Comparison of ENCODE assay signal across 19 mouse cellular contexts in the genomic region with DNA sequence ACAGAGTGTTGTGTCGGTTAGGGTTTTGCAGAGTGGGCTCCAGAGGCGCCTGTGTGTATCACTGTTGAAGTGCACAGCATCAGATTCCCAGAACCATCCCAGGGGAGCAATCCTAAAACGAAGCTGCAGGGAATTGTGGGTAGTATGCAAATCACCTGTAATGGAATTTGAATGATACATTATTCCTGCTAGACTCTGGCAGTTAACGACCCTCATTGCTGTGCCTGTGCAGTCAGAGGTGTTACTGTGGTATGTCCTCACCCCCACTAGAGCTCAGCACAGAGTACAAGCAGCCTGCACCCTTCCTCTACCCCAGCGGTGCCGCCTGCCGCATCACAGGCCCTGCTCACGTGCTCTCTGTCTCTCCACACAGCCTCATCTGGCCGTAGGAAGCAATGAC. TPM values are rescaled to one million over a fixed set of nuclear protein-coding genes. Genes with fewer than 3 reads are reported as not detected.
DNase-seq lines count a peak whose midpoint lies in the region; ATAC-seq and TF ChIP-seq lines count a peak whose summit lies in the region.
"Had no signal": no experiment of that assay in that cellular context is flagged by ENCODE, and none has a peak within 500 bp of the region (broad histone marks: within the 10 kb centered on the region; RNA-seq: fewer than 3 reads in every experiment).

No protein-coding gene starts in this region.

- no peak overlapping the region for H3K9ac ChIP-seq in CH12.LX (ENCODE audit: insufficient read depth, low read depth)
- no peak overlapping the region for H3K9ac ChIP-seq in forebrain, embryonic 15.5 days (replicated peaks)
- no peak overlapping the region for H3K9ac ChIP-seq in midbrain, embryonic 12.5 days (replicated peaks)
- H3K9ac ChIP-seq: heart, embryonic 13.5 days; kidney, embryonic 15.5 days; lung, embryonic 15.5 days had no signal

- H3K4me1 ChIP-seq in CH12.LX (ENCODE audit: control insufficient read depth in 1 of 2, insufficient read depth in 2 of 2): peaks cover 0 to 30% of the 10 kb centered on the region in 2 experiments; a peak in 2 of 4 replicates
- peaks cover 22% of the 10 kb centered on the region for H3K4me1 ChIP-seq in forebrain, embryonic 15.5 days
- H3K4me1 ChIP-seq in midbrain, embryonic 12.5 days: peaks cover 10% of the 10 kb centered on the region; the same call in 1 of the 2 replicates
- H3K4me1 ChIP-seq: heart, embryonic 13.5 days; kidney, embryonic 15.5 days; lung, embryonic 15.5 days had no signal

- no peaks in the 10 kb centered on the region for H3K9me3 ChIP-seq in CH12.LX (replicated peaks; ENCODE audit: low read length)
- H3K9me3 ChIP-seq in forebrain, embryonic 15.5 days: no peaks in the 10 kb centered on the region
- H3K9me3 ChIP-seq in midbrain, embryonic 12.5 days: no peaks in the 10 kb centered on the region
- H3K9me3 ChIP-seq: heart, embryonic 13.5 days; kidney, embryonic 15.5 days; lung, embryonic 15.5 days; megakaryocyte, embryonic 14.5 days had no signal

- H3K36me3 ChIP-seq in CH12.LX (replicated peaks in 1 of 2; ENCODE audit: control insufficient read depth in 1 of 2, insufficient read depth in 1 of 2, low read length in 1 of 2): peaks cover 54 to 86% of the 10 kb centered on the region in 2 experiments
- peaks cover 6% of the 10 kb centered on the region; the same call in 1 of the 2 replicates for H3K36me3 ChIP-seq in forebrain, embryonic 15.5 days
- H3K36me3 ChIP-seq in midbrain, embryonic 12.5 days: peaks cover 54% of the 10 kb centered on the region

- no peaks in the 10 kb centered on the region for H3K27me3 ChIP-seq in CH12.LX (replicated peaks)
- no peaks in the 10 kb centered on the region for H3K27me3 ChIP-seq in forebrain, embryonic 15.5 days
- no peaks in the 10 kb centered on the region for H3K27me3 ChIP-seq in midbrain, embryonic 12.5 days
- H3K27me3 ChIP-seq: heart, embryonic 13.5 days; kidney, embryonic 15.5 days; lung, embryonic 15.5 days had no signal

- 71% methylated on average over 9 of the region's 9 CpGs for WGBS in forebrain, embryonic 15.5 days
- WGBS in midbrain, embryonic 12.5 days: 85% methylated on average over 9 of the region's 9 CpGs

- no peak for TF ChIP-seq EP300 in CH12.LX (IDR thresholded peaks at IDR 0.05; ENCODE audit: low read length)

- no peak for TF ChIP-seq POLR2A in CH12.LX (IDR thresholded peaks at IDR 0.05; ENCODE audit: low read depth, low read length)

- peak; percentile 64 for ATAC-seq in forebrain, embryonic 15.5 days (replicated peaks)
- ATAC-seq in midbrain, embryonic 12.5 days (ENCODE audit: low FRiP score, low read depth): no peak
- ATAC-seq in cerebellum, adult (ENCODE audit: insufficient number of reproducible peaks, low FRiP score, low TSS enrichment): no peak

- TF ChIP-seq RAD21 in CH12.LX (IDR thresholded peaks at IDR 0.05; ENCODE audit: low read depth, low read length): no peak

- no peak overlapping the region for H3K4me3 ChIP-seq in CH12.LX (replicated peaks in 1 of 3; ENCODE audit: low read depth in 2 of 3, low read length in 2 of 3, poor library complexity in 1 of 3)
- H3K4me3 ChIP-seq in forebrain, embryonic 15.5 days: no peak overlapping the region
- H3K4me3 ChIP-seq in midbrain, embryonic 12.5 days: no peak overlapping the region
- H3K4me3 ChIP-seq: heart, embryonic 13.5 days; kidney, embryonic 15.5 days; lung, embryonic 15.5 days; megakaryocyte, embryonic 14.5 days had no signal

- in situ Hi-C loops in CH12.LX (cut with MboI; ENCODE audit: low pct_ligation_motif_present, low pct_unique_long_range_greater_than_20kb, low sequenced_read_pairs): no loop called here

- H3K79me2 ChIP-seq in CH12.LX (replicated peaks; ENCODE audit: control insufficient read depth, extremely low read depth, insufficient read depth, poor library complexity, severe bottlenecking): no peaks in the 10 kb centered on the region

- no peak overlapping the region for H3K27ac ChIP-seq in CH12.LX (ENCODE audit: insufficient read depth, low read depth)
- peak overlapping the region; percentile 63 for H3K27ac ChIP-seq in forebrain, embryonic 15.5 days (replicated peaks)
- H3K27ac ChIP-seq in midbrain, embryonic 12.5 days (replicated peaks): 0 out of 2 replicates have a peak overlapping the region, but pooled peaks have one; percentile 39
- H3K27ac ChIP-seq: heart, embryonic 13.5 days; kidney, embryonic 15.5 days; lung, embryonic 15.5 days had no signal

- dilution Hi-C loops in CH12.LX (cut with MboI; ENCODE audit: extremely low pct_ligation_motif_present, extremely low pct_unique_long_range_greater_than_20kb, low sequenced_read_pairs): no loop called here

- peak; percentile 27 for DNase-seq in CH12.LX (ENCODE audit: extremely low read depth)
- DNase-seq in ES-CJ7 (ENCODE audit: low read depth, low spot score): peak; percentile 62
- no peak for DNase-seq in right cerebral cortex, postnatal 25 days
- DNase-seq in kidney, adult 8-10 months: no peak
- DNase-seq in thymus, postnatal 0 days (ENCODE audit: low spot score): no peak
- DNase-seq: adrenal gland, adult 8-10 months; cerebellum, postnatal 10 days; gastrocnemius, postnatal 14 days; layer of hippocampus, adult 9-11 months; right cerebral cortex, postnatal 14 days; thymus, adult 2 months had no signal

- no peak for TF ChIP-seq CTCF in CH12.LX (conservative IDR thresholded peaks at IDR 0.05 in 1 of 2, IDR thresholded peaks at IDR 0.05 in 1 of 2; ENCODE audit: low read depth in 2 of 2, low read length in 2 of 2)

- no peak overlapping the region for H3K4me2 ChIP-seq in CH12.LX (ENCODE audit: insufficient read depth, low read depth, poor library complexity, severe bottlenecking)
- no peak overlapping the region for H3K4me2 ChIP-seq in forebrain, embryonic 15.5 days (replicated peaks)
- H3K4me2 ChIP-seq in midbrain, embryonic 12.5 days (replicated peaks): no peak overlapping the region
- H3K4me2 ChIP-seq: heart, embryonic 13.5 days; kidney, embryonic 15.5 days; liver, embryonic 11.5 days; lung, embryonic 15.5 days had no signal

TF ChIP-seq in CH12.LX, 34 proteins besides CTCF, POLR2A, EP300 and RAD21:
- TF ChIP-seq KAT2A (IDR thresholded peaks at IDR 0.05; ENCODE audit: insufficient replicate concordance, low read length) (no peak), CHD1 (IDR thresholded peaks at IDR 0.05; ENCODE audit: low read depth, low read length) (no peak), CHD2 (IDR thresholded peaks at IDR 0.05; ENCODE audit: low read length) (no peak), ZNF384 (IDR thresholded peaks at IDR 0.05; ENCODE audit: low read depth, low read length) (no peak), POLR2AphosphoS2 (IDR thresholded peaks at IDR 0.05; ENCODE audit: low read depth, low read length) (no peak), GABPA (IDR thresholded peaks at IDR 0.05; ENCODE audit: insufficient replicate concordance, low read depth, low read length) (no peak), MXI1 (IDR thresholded peaks at IDR 0.05; ENCODE audit: low read depth, low read length) (no peak), ETS1 (conservative IDR thresholded peaks at IDR 0.05; ENCODE audit: low read depth, low read length) (no peak), ZMIZ1 (IDR thresholded peaks at IDR 0.05; ENCODE audit: low read depth, low read length) (no peak), SIN3A (IDR thresholded peaks at IDR 0.05; ENCODE audit: low read length) (no peak), E2F4 (IDR thresholded peaks at IDR 0.05; ENCODE audit: insufficient replicate concordance, low read depth, low read length) (no peak), MAZ (IDR thresholded peaks at IDR 0.05; ENCODE audit: low read depth, low read length) (no peak), MEF2A (IDR thresholded peaks at IDR 0.05; ENCODE audit: borderline replicate concordance, low read depth, low read length) (no peak), MAX (IDR thresholded peaks at IDR 0.05; ENCODE audit: low read length) (no peak), JUN (IDR thresholded peaks at IDR 0.05; ENCODE audit: insufficient read depth, low read depth, low read length) (no peak), NELFE (IDR thresholded peaks at IDR 0.05; ENCODE audit: low read depth, low read length) (no peak), HCFC1 (IDR thresholded peaks at IDR 0.05; ENCODE audit: low read depth, low read length) (no peak)

RNA-seq across cellular contexts. Expression of a gene that starts 16.2 kb away (rescaled TPM):
- 59.7 and 67.2 TPM in 2 replicates for total RNA-seq in CH12.LX (2012; rRNA removed)
- 63.2 and 70.6 TPM in 2 replicates for total RNA-seq in CH12.LX (2014; rRNA removed)
- polyA plus RNA-seq in CH12.LX (2012; ENCODE audit: insufficient read length, low read depth): 50.3 and 67.9 TPM in 2 replicates
- 94.2 and 95.7 TPM in 2 replicates for polyA plus RNA-seq in forebrain, embryonic 15.5 days (2015; fragmentation: Nextera tagmentation; extraction: Ambion mirVana)
- 96.1 and 109 TPM in 2 replicates for polyA plus RNA-seq in midbrain, embryonic 12.5 days (2016; fragmentation: Nextera tagmentation; extraction: Ambion mirVana)
- 81.4 and 86.0 TPM in 2 replicates for polyA plus RNA-seq in thymus, postnatal 0 days (2015; fragmentation: Nextera tagmentation; extraction: Ambion mirVana)

RNA-seq across cellular contexts. Expression of a gene that starts 45.5 kb away (rescaled TPM):
- total RNA-seq in CH12.LX (2012; rRNA removed): 6.7 and 9.9 TPM in 2 replicates
- total RNA-seq in CH12.LX (2014; rRNA removed): 3.2 and 3.4 TPM in 2 replicates
- polyA plus RNA-seq in CH12.LX (2012; ENCODE audit: insufficient read length, low read depth): 5.6 and 6.1 TPM in 2 replicates
- polyA plus RNA-seq in forebrain, embryonic 15.5 days (2015; fragmentation: Nextera tagmentation; extraction: Ambion mirVana): 28.1 and 34.0 TPM in 2 replicates
- polyA plus RNA-seq in midbrain, embryonic 12.5 days (2016; fragmentation: Nextera tagmentation; extraction: Ambion mirVana): 10.1 and 10.2 TPM in 2 replicates
- 25.1 and 26.3 TPM in 2 replicates for polyA plus RNA-seq in thymus, postnatal 0 days (2015; fragmentation: Nextera tagmentation; extraction: Ambion mirVana)

Comparison
In these comparisons a context has a peak if more than half of its experiments do, and no peak if none do; other contexts are left out.
1. DNase-seq: peak in CH12.LX (single experiment) and ES-CJ7 (single experiment); none in right cerebral cortex, postnatal 25 days (single experiment), kidney, adult 8-10 months (0 of 2) and thymus, postnatal 0 days (single experiment).